Mouse (Mus musculus) testis, postnatal 10 days (tissue): ENCODE results near the gene Tmem231.

Experiments
- DNase-seq: peaks from one replicate; pipeline ENCODE4 v3.0.0; 2021; ENCODE audit warnings: low spot score

The Tmem231 gene

GRCm38 (mm10) chr8:111905500-111906121 is 28.1 kb downstream of the Tmem231 start:
- DNase-seq: no peak

GRCm38 (mm10) chr8:111902080-111902479 is 31.6 kb downstream of the Tmem231 start:
- no peak for DNase-seq

- no peak for DNase-seq
Observed at GRCm38 (mm10) chr8:111898586-111898985, 35.1 kb downstream of the Tmem231 start.

- DNase-seq: no peak
Observed at GRCm38 (mm10) chr8:111894955-111895354, 38.7 kb downstream of the Tmem231 start.

GRCm38 (mm10) chr8:111892615-111893014 is 41.1 kb downstream of the Tmem231 start:
- DNase-seq: no peak

GRCm38 (mm10) chr8:111891983-111892382 is 41.7 kb downstream of the Tmem231 start:
- DNase-seq: no peak

GRCm38 (mm10) chr8:111890911-111891303 is 42.8 kb downstream of the Tmem231 start:
- no peak for DNase-seq

GRCm38 (mm10) chr8:111889931-111890910 is 43.5 kb downstream of the Tmem231 start:
- DNase-seq: no peak

GRCm38 (mm10) chr8:111888091-111888650 is 45.5 kb downstream of the Tmem231 start:
- DNase-seq: peak; percentile 67

- no peak for DNase-seq
Observed at GRCm38 (mm10) chr8:111887479-111887878, 46.2 kb downstream of the Tmem231 start.

- DNase-seq: no peak
Observed at GRCm38 (mm10) chr8:111883615-111884014, 50.1 kb downstream of the Tmem231 start.

GRCm38 (mm10) chr8:111881591-111881990 is 52.1 kb downstream of the Tmem231 start:
- peak; percentile 66 for DNase-seq

GRCm38 (mm10) chr8:111877711-111878110 is 56.0 kb downstream of the Tmem231 start:
- no peak for DNase-seq

GRCm38 (mm10) chr8:111876355-111876948 is 57.2 kb downstream of the Tmem231 start, which contains the start of gene Tmem170:
Gene Tmem170, minus strand, starts transcription at chr8:111876750.
- peak; percentile 99 for DNase-seq

GRCm38 (mm10) chr8:111875758-111876157 is 57.9 kb downstream of the Tmem231 start:
- DNase-seq: no peak

GRCm38 (mm10) chr8:111871278-111871677 is 62.4 kb downstream of the Tmem231 start:
- DNase-seq: no peak

- DNase-seq: no peak
Observed at GRCm38 (mm10) chr8:111870379-111870778, 63.3 kb downstream of the Tmem231 start.

- DNase-seq: no peak
Observed at GRCm38 (mm10) chr8:111868664-111869063, 65.0 kb downstream of the Tmem231 start.

GRCm38 (mm10) chr8:111865857-111866256 is 67.8 kb downstream of the Tmem231 start:
- no peak for DNase-seq

GRCm38 (mm10) chr8:111865130-111865852 is 68.4 kb downstream of the Tmem231 start:
- DNase-seq: no peak

GRCm38 (mm10) chr8:111864648-111865047 is 69.0 kb downstream of the Tmem231 start:
- DNase-seq: no peak

GRCm38 (mm10) chr8:111863280-111863679 is 70.4 kb downstream of the Tmem231 start:
- DNase-seq: no peak
